Mouse (Mus musculus) left cerebral cortex, postnatal 4 days (tissue): ENCODE data around the gene Pla2g16. TPM values are rescaled to one million over a fixed set of nuclear protein-coding genes. Genes with fewer than 3 reads are reported as not detected.
A peak's percentile ranks its signal among the peaks of the same experiment; 100 is the strongest.

ENCODE experiments used
- DNase-seq: peaks from one replicate; pipeline ENCODE4 v3.0.0-alpha.2; 2022
- intact Hi-C: fragments of 180-260 bp; cut with DNase I; formaldehyde crosslinking; loops from one replicate; pipeline ENCODE4 v1.15.1; 2025
- total RNA-seq, 2 experiments: library from RNA; stranded (reverse); gene quantifications; 2 replicates each; pipeline ENCODE4 v1.2.3; 2021

Gene Pla2g16
- total RNA-seq, 2 experiments from 2014 or later: 5.5 to 5.6 TPM

DNA sequence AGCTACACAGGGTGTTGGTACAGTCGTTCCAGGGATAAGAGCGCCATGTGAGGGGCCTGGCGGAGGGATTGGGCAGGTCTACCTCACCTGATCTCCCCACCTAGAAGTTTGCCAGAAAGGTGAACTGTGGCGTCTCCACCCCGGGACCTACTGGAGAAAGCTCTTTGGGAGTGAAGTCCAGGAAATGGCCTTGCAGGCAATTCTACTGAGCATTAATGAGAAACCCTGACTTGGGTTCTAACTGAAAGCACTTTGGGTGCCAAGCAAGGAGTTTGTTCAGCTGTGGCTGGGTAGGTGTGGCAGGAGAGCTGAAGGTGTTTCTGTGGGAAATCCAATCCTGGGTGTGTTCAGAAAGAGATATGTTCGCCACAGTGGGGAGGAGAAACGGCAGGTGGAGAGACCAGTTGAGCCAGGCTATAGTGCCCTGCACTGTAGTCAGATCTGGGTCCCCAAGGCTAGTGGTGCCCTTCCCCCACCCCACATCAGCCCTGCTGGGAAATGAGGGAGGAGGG lies 50.5 kb downstream of the Pla2g16 start:
- DNase-seq: no peak
- intact Hi-C loops: no loop called here

- DNase-seq: no peak
- intact Hi-C loops: no loop called here
These were observed 54.9 kb downstream of the Pla2g16 start, which contains the start of gene Hrasls5 for GRCm38 (mm10) chr19:7611942-7612757. Gene Hrasls5 (plus strand): TSS chr19:7612541.

GRCm38 (mm10) chr19:7613151-7613550 lies 55.9 kb downstream of the Pla2g16 start:
- intact Hi-C loops: no loop called here
- no peak for DNase-seq

DNA sequence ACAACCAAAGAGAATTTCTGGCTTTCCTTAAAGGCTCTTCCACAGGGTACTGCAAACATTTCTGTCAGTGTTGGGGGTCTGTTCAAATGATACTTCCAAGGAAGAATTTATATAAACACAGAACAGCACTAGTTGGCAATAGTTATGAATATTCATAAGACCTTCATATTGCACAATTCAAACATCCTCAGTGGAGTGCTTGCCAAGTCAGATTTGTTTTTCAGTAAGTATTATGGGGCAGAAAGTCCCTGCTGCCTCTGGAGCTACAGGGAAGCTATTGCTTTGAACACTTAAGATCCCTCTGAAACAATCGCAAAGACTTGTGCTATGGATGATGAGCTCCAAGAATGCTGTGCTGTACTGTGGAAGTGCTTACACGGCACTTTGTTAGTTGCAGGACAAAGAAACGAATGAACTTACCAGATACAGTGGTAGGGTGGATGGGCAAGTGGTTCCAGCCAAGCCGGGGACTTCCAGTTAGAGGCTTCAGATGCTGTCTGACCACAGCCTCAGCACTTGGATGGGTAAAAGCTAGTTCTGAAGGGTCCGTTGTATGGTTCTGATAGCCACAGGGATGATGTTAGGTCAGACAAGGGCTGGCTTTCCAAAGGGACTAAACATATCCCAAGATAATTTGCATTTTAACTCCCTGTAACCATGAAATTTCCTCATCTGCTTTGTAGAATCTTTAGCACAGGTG lies 59.1 kb downstream of the Pla2g16 start:
- DNase-seq: no peak
- intact Hi-C loops: loop anchor here (5.0 kb wide), 1 partner anchor 89 kb away; no protein-coding TSS in a partner anchor

- intact Hi-C loops: loop anchor here (5.0 kb wide), 1 partner anchor 90 kb away; no protein-coding TSS in a partner anchor
- no peak for DNase-seq
These were observed 59.8 kb downstream of the Pla2g16 start for GRCm38 (mm10) chr19:7617085-7617484.

DNA sequence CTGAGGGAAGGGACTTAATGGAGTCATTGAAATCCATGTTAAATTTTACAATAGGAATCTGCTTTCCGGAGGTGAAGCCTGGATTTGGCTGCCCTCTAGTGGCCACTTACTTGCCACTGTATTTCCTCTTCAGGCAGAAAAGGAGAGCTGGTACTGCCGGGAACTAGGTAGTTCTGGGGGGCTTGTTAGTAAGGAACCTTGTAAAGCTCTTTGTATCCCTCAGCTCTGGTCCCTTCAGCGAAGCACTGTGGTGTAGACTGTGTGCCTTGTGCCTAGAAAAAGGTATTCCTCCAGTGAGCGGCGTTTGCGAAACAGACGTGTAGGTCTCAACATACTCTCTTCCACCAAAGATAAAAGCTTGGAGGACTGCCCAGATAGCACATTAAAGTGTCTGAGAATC lies 60.4 kb downstream of the Pla2g16 start:
- peak; percentile 71 for DNase-seq
- intact Hi-C loops: loop anchor here (5.0 kb wide), 1 partner anchor 90 kb away; no protein-coding TSS in a partner anchor

- no peak for DNase-seq
- intact Hi-C loops: no loop called here
These were observed 75.8 kb downstream of the Pla2g16 start for GRCm38 (mm10) chr19:7633021-7633420.

GRCm38 (mm10) chr19:7633786-7634185 lies 76.5 kb downstream of the Pla2g16 start:
- intact Hi-C loops: no loop called here
- DNase-seq: no peak

Other genes starting within 250 kb of the Pla2g16 start
- gene Mark2, start 215.6 kb upstream of the Pla2g16 start, total RNA-seq: 100 to 1,000 TPM in 1 of 2 experiments, 10 to 100 TPM in 1; 91.2 to 108 TPM
- 10 to 100 TPM; 38.9 to 43.9 TPM for gene Spindoc, start 174.5 kb upstream of the Pla2g16 start, total RNA-seq
- 100 to 1,000 TPM; 145 to 166 TPM for gene 2700081O15Rik, start 139.8 kb upstream of the Pla2g16 start, total RNA-seq
- gene Rtn3, start 74.2 kb upstream of the Pla2g16 start, total RNA-seq: 100 to 1,000 TPM; 589 to 625 TPM
- 10 to 100 TPM; 23.6 to 24.6 TPM for gene Atl3, start 63.4 kb upstream of the Pla2g16 start, total RNA-seq
- under 1 TPM; 0.38 to 0.64 TPM for gene Lgals12, start 49.7 kb downstream of the Pla2g16 start, total RNA-seq
- gene Hrasls5, start 55.1 kb downstream of the Pla2g16 start, total RNA-seq: not detected
- not detected for gene Slc22a19, start 153.9 kb downstream of the Pla2g16 start, total RNA-seq
- not detected for gene Slc22a26, start 245.2 kb downstream of the Pla2g16 start, total RNA-seq